Mouse (Mus musculus) erythroblast, embryonic 14.5 days (primary cell): ENCODE results near the gene Apon.

ENCODE experiments used
- GATA1 ChIP-seq: IDR thresholded peaks from 2 replicates; pipeline ENCODE4 v1.6.1; 2012; ENCODE audit warnings: low read length, inconsistent platforms, mixed read lengths
- TAL1 ChIP-seq: IDR thresholded peaks from 3 replicates; pipeline ENCODE4 v1.6.1; 2012; ENCODE audit warnings: low read length, inconsistent platforms, mixed read lengths

DNA sequence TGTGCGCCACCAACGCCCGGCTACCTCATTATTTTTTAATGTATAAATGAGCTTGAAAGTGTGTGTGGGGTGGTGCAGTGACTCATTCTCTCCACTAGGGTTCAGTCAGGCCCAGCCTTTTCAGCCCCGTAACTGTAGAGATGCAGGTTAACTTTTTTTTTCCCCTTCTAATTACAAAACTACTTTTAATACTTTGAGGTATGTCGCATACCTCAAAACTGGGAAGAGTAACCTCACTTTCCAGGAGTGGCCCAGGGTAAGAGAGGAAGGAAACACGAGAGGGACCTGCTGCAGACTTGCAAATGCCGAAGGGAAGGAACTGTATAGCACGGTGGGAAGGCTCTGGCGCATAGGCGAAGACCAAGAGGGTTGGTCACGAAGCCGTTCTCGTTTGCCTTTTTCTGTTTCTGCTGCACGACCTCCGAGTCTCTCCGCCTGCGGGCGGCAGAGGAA lies 41.0 kb upstream of the Apon start:
- TF ChIP-seq GATA1: no peak
- no peak for TF ChIP-seq TAL1
